Mouse (Mus musculus) lung, postnatal 0 days (tissue): ENCODE results near the gene Fank1.

ENCODE experiments used
- CTCF ChIP-seq: IDR thresholded peaks from 2 replicates; pipeline ENCODE4 v1.5.1; 2016; ENCODE audit warnings: antibody characterized with exemption, mild to moderate bottlenecking
- EP300 ChIP-seq: IDR thresholded peaks from 2 replicates; pipeline ENCODE4 v1.6.1; 2016; ENCODE audit warnings: antibody characterized with exemption, mild to moderate bottlenecking, control low read depth

- TF ChIP-seq EP300 (no peak), CTCF (peak; percentile 86)
Measured at GRCm38 (mm10) chr7:133782717-133783435, 6.2 kb downstream of the Fank1 start, which contains the start of gene Dhx32.
